Mouse (Mus musculus) heart, adult 2 months (tissue): ENCODE data around the gene Topbp1. TPM values are rescaled to one million over a fixed set of nuclear protein-coding genes. Genes with fewer than 3 reads are reported as not detected.

Experiments
- DNase-seq, 2 experiments: peaks; one replicate each; pipeline ENCODE4 v3.0.0; 2021
- H3K27ac ChIP-seq: fragments of 200-600 bp; 2 replicates; pipeline ENCODE4 v1.8.1; 2022
- H3K27me3 ChIP-seq: fragments of 200-500 bp; 2 replicates; pipeline ENCODE4 v1.6.1; 2012; ENCODE audit warnings: mild to moderate bottlenecking, low read length, inconsistent platforms, mixed read lengths; ENCODE audit not compliant: control insufficient read depth, insufficient read depth
- H3K36me3 ChIP-seq: fragments of 200-500 bp; 2 replicates; pipeline ENCODE4 v1.6.1; 2012; ENCODE audit warnings: low read length, inconsistent platforms; ENCODE audit not compliant: control insufficient read depth, insufficient read depth
- H3K4me1 ChIP-seq: fragments of 200-500 bp; 2 replicates; pipeline ENCODE4 v1.6.1; 2011; ENCODE audit warnings: low read length; ENCODE audit not compliant: control insufficient read depth, insufficient read depth
- H3K4me3 ChIP-seq: fragments of 200-600 bp; 2 replicates; pipeline ENCODE4 v1.8.1; 2022
- H3K79me2 ChIP-seq: fragments of 200-500 bp; replicated peaks from 2 replicates; pipeline ENCODE4 v1.6.1; 2012; ENCODE audit warnings: mild to moderate bottlenecking, inconsistent platforms, low read length, moderate library complexity, mixed read lengths; ENCODE audit not compliant: control insufficient read depth, insufficient read depth
- H3K9ac ChIP-seq: fragments of 200-500 bp; 2 replicates; pipeline ENCODE4 v1.6.1; 2012; ENCODE audit warnings: low read depth, mild to moderate bottlenecking, control low read depth, inconsistent platforms, low read length, mixed read lengths
- CTCF ChIP-seq: fragments of 200-600 bp; IDR thresholded peaks from 2 replicates; pipeline ENCODE4 v1.8.1; 2022; ENCODE audit warnings: antibody characterized with exemption, mild to moderate bottlenecking, moderate library complexity
- EP300 ChIP-seq: fragments of 200-500 bp; IDR thresholded peaks from 2 replicates; pipeline ENCODE4 v1.6.1; 2011; ENCODE audit warnings: low read depth, low read length, control low read depth; ENCODE audit not compliant: insufficient read depth
- POLR2A ChIP-seq: fragments of 200-500 bp; IDR thresholded peaks from 2 replicates; pipeline ENCODE4 v1.6.1; 2011; ENCODE audit warnings: mild to moderate bottlenecking, low read depth, low read length, control low read depth; ENCODE audit not compliant: insufficient read depth
- WGBS: fragments of 180-500 bp; shearing (Covaris S2); methylation state at CpG from one replicate; pipeline ENCODE4 v1.1.7; 2018; 5-methylcytosine and 5-hydroxymethylcytosine counted together
- intact Hi-C: fragments of 180-260 bp; cut with DNase I; formaldehyde crosslinking; loops from one replicate; pipeline ENCODE4 v1.15.1; 2025
- polyA plus RNA-seq: library from polyadenylated mRNA; depleted of rRNA; stranded (reverse); fragments of >200 nt; gene quantifications from 2 replicates; pipeline ENCODE4 v1.2.3, GENCODE M21; 2012
- total RNA-seq, 2 experiments: library from RNA; stranded (reverse); gene quantifications; 2 replicates each; pipeline ENCODE4 v1.2.3; 2021

The Topbp1 gene
- total and polyA plus RNA-seq, 3 experiments = 4.1 to 12.2 (median 7.6) TPM

DNA sequence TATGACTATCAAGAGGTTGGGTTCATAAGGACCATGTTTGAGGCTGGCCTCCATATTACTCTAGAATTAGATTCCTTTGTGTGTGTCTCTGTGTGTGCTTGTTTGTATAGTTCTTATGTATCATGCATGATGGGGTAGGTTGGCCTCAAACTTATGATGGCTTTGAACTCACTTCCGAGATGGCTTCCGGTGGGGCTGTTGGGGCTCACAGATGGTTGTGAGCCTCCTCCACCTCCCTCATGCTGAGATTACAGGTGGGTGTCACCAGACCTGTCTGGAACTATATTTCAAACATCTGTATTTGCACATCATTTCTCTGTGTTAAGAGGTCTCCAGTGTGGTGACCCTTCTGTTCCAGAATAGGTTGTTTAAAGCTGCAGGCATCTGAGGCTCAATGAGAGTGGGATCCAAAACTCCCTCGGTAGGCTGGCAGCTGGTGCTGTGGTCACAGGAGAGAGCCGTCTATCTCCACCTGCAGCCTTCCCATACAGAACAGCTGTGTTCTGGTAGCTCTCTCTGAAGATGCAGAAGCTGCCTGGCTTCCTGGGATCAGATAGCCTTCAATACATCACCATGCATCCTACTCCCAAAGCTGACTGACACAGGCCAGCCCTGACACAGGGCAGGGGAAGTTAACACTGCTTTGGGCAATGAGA, 79.3 kb downstream of the Topbp1 start:
- WGBS = 85% methylated on average over 4 of the region's 4 CpGs
- TF ChIP-seq POLR2A = no peak
- no peak for TF ChIP-seq EP300
- H3K9ac ChIP-seq = no peak overlapping the region
- H3K36me3 ChIP-seq = no peaks in the 10 kb centered on the region
- no peaks in the 10 kb centered on the region for H3K79me2 ChIP-seq
- intact Hi-C loops = no loop called here
- no peaks in the 10 kb centered on the region for H3K4me1 ChIP-seq
- no peaks in the 10 kb centered on the region for H3K27me3 ChIP-seq
- DNase-seq = no peak
- no peak overlapping the region for H3K27ac ChIP-seq
- H3K4me3 ChIP-seq = no peak overlapping the region

DNA sequence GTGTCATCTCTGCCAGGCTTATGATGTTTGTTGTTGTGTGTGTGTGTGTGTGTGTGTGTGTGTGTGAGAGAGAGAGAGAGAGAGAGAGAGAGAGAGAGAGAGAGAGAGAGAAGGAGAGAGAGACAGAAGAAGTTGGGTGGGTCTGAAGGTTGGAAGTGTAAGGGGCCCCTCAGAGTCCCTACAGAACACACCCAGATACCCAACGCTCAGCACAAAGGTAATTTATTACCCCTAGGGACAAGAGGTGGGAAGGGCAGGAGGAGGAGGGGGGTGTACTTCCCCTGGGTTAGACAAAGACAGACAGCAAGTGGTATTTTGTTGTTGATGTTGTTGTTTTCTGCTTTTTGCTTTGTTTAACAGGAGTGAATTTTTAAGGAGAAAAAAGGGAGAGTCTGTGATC, 80.6 kb downstream of the Topbp1 start:
- 32% methylated on average over 1 of the region's 1 CpGs for WGBS
- TF ChIP-seq CTCF (no peak), POLR2A (no peak), EP300 (no peak)
- Histone ChIP-seq H3K36me3 (no peaks in the 10 kb centered on the region), H3K27ac (no peak overlapping the region), H3K27me3 (no peaks in the 10 kb centered on the region), H3K4me1 (no peaks in the 10 kb centered on the region), H3K9ac (no peak overlapping the region), H3K79me2 (no peaks in the 10 kb centered on the region), H3K4me3 (no peak overlapping the region)
- intact Hi-C loops = no loop called here
- no peak for DNase-seq

DNA sequence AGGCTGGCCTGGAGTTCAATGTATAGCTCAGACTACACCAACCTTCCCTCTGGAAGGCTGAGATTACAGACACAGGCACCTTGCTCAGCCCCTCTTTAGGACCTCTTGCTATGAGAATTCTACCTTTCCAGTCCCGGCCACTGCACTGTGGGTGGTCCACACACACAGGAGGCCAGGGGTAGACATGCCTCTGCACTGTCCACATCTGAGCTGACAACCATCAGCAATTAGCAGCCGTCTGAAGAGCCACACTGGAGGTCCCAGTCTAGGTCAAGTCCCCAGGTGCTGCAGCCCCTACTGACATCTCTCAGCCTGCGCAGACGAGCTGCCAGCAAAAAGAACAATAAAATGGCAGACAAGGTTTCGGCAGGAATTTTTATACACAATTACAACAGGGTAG, 81.6 kb downstream of the Topbp1 start:
- Histone ChIP-seq H3K79me2 (no peaks in the 10 kb centered on the region), H3K27ac (no peak overlapping the region), H3K9ac (no peak overlapping the region), H3K4me1 (no peaks in the 10 kb centered on the region), H3K27me3 (no peaks in the 10 kb centered on the region), H3K36me3 (no peaks in the 10 kb centered on the region), H3K4me3 (no peak overlapping the region)
- TF ChIP-seq EP300 = no peak
- no peak for TF ChIP-seq CTCF
- TF ChIP-seq POLR2A = no peak
- DNase-seq = no peak
- WGBS = 77% methylated on average over 5 of the region's 5 CpGs
- intact Hi-C loops = no loop called here

DNA sequence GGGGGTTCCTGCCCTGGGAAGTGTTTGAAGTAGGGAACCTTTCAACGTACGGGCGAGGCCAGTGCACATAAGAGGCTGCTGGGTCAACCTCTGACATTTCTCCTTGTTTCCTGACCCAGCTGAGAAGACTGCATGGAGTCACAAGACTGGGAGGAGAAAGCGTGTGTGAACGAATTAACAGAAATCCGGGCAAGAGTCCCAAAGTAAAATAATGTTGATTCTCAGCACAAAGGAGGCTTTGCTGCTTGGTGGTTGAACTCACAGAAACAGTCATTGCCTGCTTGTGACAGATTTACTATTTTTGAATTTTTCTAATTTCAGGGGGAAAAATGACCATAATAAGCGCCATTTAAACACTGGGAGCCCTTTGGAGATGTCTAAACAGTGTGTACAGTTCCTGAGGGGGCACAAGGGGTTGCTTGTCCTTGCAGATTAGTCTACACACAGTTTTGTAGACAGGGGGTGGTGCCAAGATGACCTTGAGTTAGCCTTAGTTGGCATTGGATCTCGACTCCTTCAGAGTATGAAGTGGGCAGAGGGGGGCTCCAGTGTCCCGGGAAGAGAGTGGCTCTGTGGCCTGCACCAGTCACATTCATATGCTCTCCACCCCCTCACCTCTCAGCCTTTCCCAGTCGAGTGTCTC, 82.1 kb downstream of the Topbp1 start:
- Histone ChIP-seq H3K79me2 (no peaks in the 10 kb centered on the region), H3K9ac (no peak overlapping the region), H3K4me3 (no peak overlapping the region), H3K27ac (no peak overlapping the region), H3K36me3 (no peaks in the 10 kb centered on the region), H3K27me3 (no peaks in the 10 kb centered on the region), H3K4me1 (peaks cover 1% of the 10 kb centered on the region; the same call in 1 of the 2 replicates)
- DNase-seq = no peak
- WGBS = 68% methylated on average over 10 of the region's 10 CpGs
- no peak for TF ChIP-seq EP300
- no peak for TF ChIP-seq POLR2A
- TF ChIP-seq CTCF = no peak
- intact Hi-C loops = no loop called here

DNA sequence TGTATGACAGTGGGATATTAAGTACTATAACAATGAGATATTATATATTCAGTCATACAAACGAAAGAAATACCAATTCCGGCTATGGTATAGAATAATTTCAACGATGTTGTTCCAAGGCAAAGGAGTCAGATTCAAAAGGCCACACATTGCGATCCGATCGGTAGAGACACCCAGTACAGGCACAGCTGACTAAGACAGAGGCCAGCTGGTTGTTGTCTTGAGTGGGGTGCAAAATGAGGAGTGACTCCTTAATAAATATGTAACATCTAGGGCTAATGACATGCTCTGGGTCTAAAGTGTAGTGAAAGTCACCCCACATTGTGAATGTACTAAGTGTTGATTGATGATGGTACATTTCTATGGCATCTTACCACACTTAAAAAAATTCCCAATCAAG, 84.2 kb downstream of the Topbp1 start:
- no peaks in the 10 kb centered on the region for H3K79me2 ChIP-seq
- H3K27me3 ChIP-seq = no peaks in the 10 kb centered on the region
- DNase-seq = no peak
- WGBS = 92% methylated on average over 6 of the region's 6 CpGs
- H3K4me3 ChIP-seq = no peak overlapping the region
- intact Hi-C loops = no loop called here
- H3K9ac ChIP-seq = no peak overlapping the region
- H3K36me3 ChIP-seq = no peaks in the 10 kb centered on the region
- TF ChIP-seq POLR2A = no peak
- H3K4me1 ChIP-seq = peaks cover 1% of the 10 kb centered on the region; the same call in 1 of the 2 replicates
- H3K27ac ChIP-seq = no peak overlapping the region

DNA sequence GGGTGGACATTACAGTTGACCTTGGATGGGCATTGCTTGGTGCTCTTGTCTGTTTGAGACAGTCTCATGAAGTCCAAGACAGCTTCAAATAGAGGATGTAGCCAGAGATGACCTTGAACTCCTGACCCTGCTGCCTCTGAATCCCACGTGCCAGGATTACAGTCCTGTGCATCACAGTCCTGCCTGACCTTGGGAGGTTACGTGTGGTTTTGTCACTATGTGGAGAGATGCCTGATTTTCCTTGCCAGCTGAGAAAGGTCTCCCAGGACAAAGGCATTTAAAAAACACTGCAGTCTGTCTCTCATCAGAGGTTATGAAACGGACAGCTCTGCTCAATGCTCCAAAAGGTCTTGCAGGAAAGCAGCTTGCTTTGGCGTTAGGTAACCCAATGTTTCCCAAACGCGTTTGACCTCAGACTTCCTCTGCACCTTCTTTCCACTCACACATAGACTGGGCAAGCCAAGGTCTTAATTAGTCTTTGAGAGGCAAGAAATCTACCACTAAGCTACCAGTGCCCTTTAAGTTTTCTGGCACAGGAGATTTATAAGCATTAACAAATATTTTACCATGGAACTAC, 86.9 kb downstream of the Topbp1 start:
- Histone ChIP-seq H3K4me3 (no peak overlapping the region), H3K4me1 (peaks cover 1% of the 10 kb centered on the region; the same call in 1 of the 2 replicates), H3K9ac (no peak overlapping the region), H3K27me3 (no peaks in the 10 kb centered on the region), H3K27ac (no peak overlapping the region), H3K36me3 (no peaks in the 10 kb centered on the region), H3K79me2 (no peaks in the 10 kb centered on the region)
- DNase-seq = no peak
- intact Hi-C loops = no loop called here
- 57% methylated on average over 6 of the region's 6 CpGs for WGBS
- no peak for TF ChIP-seq EP300
- no peak for TF ChIP-seq POLR2A
- no peak for TF ChIP-seq CTCF
